Mouse (Mus musculus): ENCODE data around the gene Grm7.

The Grm7 gene

GRCm38 (mm10) chr6:110645411-110646361 lies at the start of gene Grm7:
TSS of gene Grm7 (plus strand) at chr6:110645581.
- Histone ChIP-seq H3K27me3 (ENCODE audit: insufficient read depth, low read length) (peaks cover 68% of the 10 kb centered on the region), H3K4me1 (replicated peaks; ENCODE audit: low read depth, low read length) (peaks cover 8% of the 10 kb centered on the region), H3K36me3 (ENCODE audit: insufficient read depth, low read length) (no peaks in the 10 kb centered on the region), H3K9me3 (ENCODE audit: low read length) (no peaks in the 10 kb centered on the region), H3K4me3 (replicated peaks; ENCODE audit: low read length) (peak within 1 kb of the TSS; percentile 81)
- TF ChIP-seq POU5F1 (IDR thresholded peaks at IDR 0.05; ENCODE audit: borderline replicate concordance, low read length) (no peak), CTCF (conservative IDR thresholded peaks at IDR 0.05; ENCODE audit: low read length) (no peak), NANOG (IDR thresholded peaks at IDR 0.05; ENCODE audit: borderline replicate concordance, low read length) (no peak)

DNA sequence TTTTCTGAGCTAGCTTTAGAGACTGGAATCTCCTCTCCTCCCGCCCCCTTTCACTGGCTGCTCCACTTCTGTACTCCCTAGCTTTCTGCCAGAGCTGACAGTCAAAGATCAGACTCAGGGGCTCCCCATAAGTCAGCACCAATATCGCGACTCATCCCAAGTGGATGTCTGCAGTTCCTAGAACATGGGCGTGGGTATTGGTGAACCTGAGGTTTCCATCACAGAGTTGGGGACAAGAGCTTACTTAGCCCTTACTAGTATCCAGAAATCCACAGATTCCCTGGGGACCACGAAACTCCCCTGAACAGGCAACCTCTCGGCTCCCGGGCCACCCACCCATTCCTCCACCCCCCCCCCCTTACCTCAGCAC lies 355 bp upstream of the Grm7 start:
- Histone ChIP-seq H3K9me3 (ENCODE audit: low read length) (no peaks in the 10 kb centered on the region), H3K36me3 (ENCODE audit: insufficient read depth, low read length) (no peaks in the 10 kb centered on the region), H3K27me3 (ENCODE audit: insufficient read depth, low read length) (peaks cover 68% of the 10 kb centered on the region), H3K4me1 (replicated peaks; ENCODE audit: low read depth, low read length) (peaks cover 8% of the 10 kb centered on the region), H3K4me3 (replicated peaks; ENCODE audit: low read length) (peak overlapping the region; percentile 81)
- no peak for TF ChIP-seq NANOG (IDR thresholded peaks at IDR 0.05; ENCODE audit: borderline replicate concordance, low read length)
- TF ChIP-seq POU5F1 (IDR thresholded peaks at IDR 0.05; ENCODE audit: borderline replicate concordance, low read length), result no peak
- no peak for TF ChIP-seq CTCF (conservative IDR thresholded peaks at IDR 0.05; ENCODE audit: low read length)

- TF ChIP-seq POU5F1 (IDR thresholded peaks at IDR 0.05; ENCODE audit: borderline replicate concordance, low read length), result no peak
- no peak for TF ChIP-seq NANOG (IDR thresholded peaks at IDR 0.05; ENCODE audit: borderline replicate concordance, low read length)
- TF ChIP-seq CTCF (conservative IDR thresholded peaks at IDR 0.05; ENCODE audit: low read length), result no peak
- Histone ChIP-seq H3K27me3 (ENCODE audit: insufficient read depth, low read length) (peaks cover 68% of the 10 kb centered on the region), H3K4me3 (replicated peaks; ENCODE audit: low read length) (no peak overlapping the region), H3K4me1 (replicated peaks; ENCODE audit: low read depth, low read length) (peaks cover 8% of the 10 kb centered on the region), H3K36me3 (ENCODE audit: insufficient read depth, low read length) (no peaks in the 10 kb centered on the region), H3K9me3 (ENCODE audit: low read length) (no peaks in the 10 kb centered on the region)
Measured at GRCm38 (mm10) chr6:110646901-110647300, 1.5 kb downstream of the Grm7 start.

DNA sequence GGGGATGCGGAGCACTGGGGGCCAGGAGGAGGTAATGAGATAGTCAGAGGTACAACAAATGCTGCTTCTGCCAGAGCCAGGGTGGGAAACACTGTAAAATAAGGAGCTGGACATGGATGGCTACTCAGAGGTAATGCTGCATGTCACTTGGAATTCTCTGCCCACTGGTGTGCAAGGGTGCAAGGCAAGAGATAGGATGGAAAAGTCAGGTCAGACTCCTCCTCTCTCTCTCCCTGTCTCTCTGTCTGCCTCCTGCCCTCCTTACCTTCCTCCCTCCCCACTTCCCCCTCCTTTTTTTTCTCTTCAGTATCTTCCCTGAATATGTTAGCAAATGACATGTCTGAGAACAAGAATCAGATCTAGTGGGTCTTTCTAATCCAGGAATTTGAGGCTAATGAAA lies 3.8 kb downstream of the Grm7 start:
- no peak for TF ChIP-seq CTCF (conservative IDR thresholded peaks at IDR 0.05; ENCODE audit: low read length)
- no peak for TF ChIP-seq NANOG (IDR thresholded peaks at IDR 0.05; ENCODE audit: borderline replicate concordance, low read length)
- TF ChIP-seq POU5F1 (IDR thresholded peaks at IDR 0.05; ENCODE audit: borderline replicate concordance, low read length), result no peak
- no peak overlapping the region for H3K4me3 ChIP-seq (replicated peaks; ENCODE audit: low read length)
- peaks cover 49% of the 10 kb centered on the region for H3K27me3 ChIP-seq (ENCODE audit: insufficient read depth, low read length)
- peaks cover 8% of the 10 kb centered on the region for H3K4me1 ChIP-seq (replicated peaks; ENCODE audit: low read depth, low read length)
- H3K9me3 ChIP-seq (ENCODE audit: low read length), result no peaks in the 10 kb centered on the region
- H3K36me3 ChIP-seq (ENCODE audit: insufficient read depth, low read length), result no peaks in the 10 kb centered on the region

DNA sequence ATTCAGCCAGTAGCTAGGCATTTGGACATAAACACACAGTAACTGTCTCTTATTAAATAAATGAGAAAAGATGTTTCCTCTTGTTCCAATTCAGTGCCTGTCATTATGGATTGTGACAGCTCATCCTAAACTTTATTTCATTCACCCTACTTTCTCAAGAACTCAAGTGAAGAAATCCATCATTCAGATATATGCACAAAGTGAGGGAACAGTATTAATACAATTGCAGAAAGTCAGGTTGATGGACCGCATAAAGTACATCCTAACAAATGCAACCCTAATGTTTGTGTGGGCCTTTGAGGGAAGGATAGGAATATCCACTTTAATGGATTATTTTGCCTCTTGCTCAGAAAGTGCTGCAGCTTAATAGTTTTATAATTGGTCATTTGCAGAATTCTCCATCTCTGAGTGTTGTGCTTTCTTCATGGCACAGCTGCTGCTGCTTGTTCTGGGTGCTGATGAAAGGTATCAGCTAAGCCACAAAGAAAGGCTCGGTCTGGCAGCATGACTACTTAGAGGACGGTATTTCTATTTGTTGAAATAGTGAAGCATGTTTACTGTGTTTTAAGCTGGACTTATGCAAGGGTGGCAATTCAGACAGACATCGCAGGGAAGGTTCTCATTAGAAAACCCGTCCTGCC lies 8.1 kb downstream of the Grm7 start:
- Histone ChIP-seq H3K27me3 (ENCODE audit: insufficient read depth, low read length) (peaks cover 7% of the 10 kb centered on the region), H3K36me3 (ENCODE audit: insufficient read depth, low read length) (no peaks in the 10 kb centered on the region), H3K4me1 (replicated peaks; ENCODE audit: low read depth, low read length) (no peaks in the 10 kb centered on the region), H3K4me3 (replicated peaks; ENCODE audit: low read length) (no peak overlapping the region), H3K9me3 (ENCODE audit: low read length) (no peaks in the 10 kb centered on the region)
- TF ChIP-seq CTCF (conservative IDR thresholded peaks at IDR 0.05; ENCODE audit: low read length) (no peak), NANOG (IDR thresholded peaks at IDR 0.05; ENCODE audit: borderline replicate concordance, low read length) (no peak), POU5F1 (IDR thresholded peaks at IDR 0.05; ENCODE audit: borderline replicate concordance, low read length) (no peak)

- Histone ChIP-seq H3K27me3 (ENCODE audit: insufficient read depth, low read length) (no peaks in the 10 kb centered on the region), H3K4me3 (replicated peaks; ENCODE audit: low read length) (no peak overlapping the region), H3K36me3 (ENCODE audit: insufficient read depth, low read length) (no peaks in the 10 kb centered on the region), H3K9me3 (ENCODE audit: low read length) (no peaks in the 10 kb centered on the region), H3K4me1 (replicated peaks; ENCODE audit: low read depth, low read length) (no peaks in the 10 kb centered on the region)
- TF ChIP-seq NANOG (IDR thresholded peaks at IDR 0.05; ENCODE audit: borderline replicate concordance, low read length), result no peak
Measured at GRCm38 (mm10) chr6:110664436-110664835, 19.1 kb downstream of the Grm7 start.

- no peaks in the 10 kb centered on the region for H3K36me3 ChIP-seq (ENCODE audit: insufficient read depth, low read length)
- TF ChIP-seq NANOG (IDR thresholded peaks at IDR 0.05; ENCODE audit: borderline replicate concordance, low read length) (no peak), CTCF (conservative IDR thresholded peaks at IDR 0.05; ENCODE audit: low read length) (no peak), POU5F1 (IDR thresholded peaks at IDR 0.05; ENCODE audit: borderline replicate concordance, low read length) (no peak)
- no peaks in the 10 kb centered on the region for H3K9me3 ChIP-seq (ENCODE audit: low read length)
- no peaks in the 10 kb centered on the region for H3K4me1 ChIP-seq (replicated peaks; ENCODE audit: low read depth, low read length)
- no peak overlapping the region for H3K4me3 ChIP-seq (replicated peaks; ENCODE audit: low read length)
- H3K27me3 ChIP-seq (ENCODE audit: insufficient read depth, low read length), result no peaks in the 10 kb centered on the region
Measured at GRCm38 (mm10) chr6:110668447-110668846, 23.1 kb downstream of the Grm7 start.

DNA sequence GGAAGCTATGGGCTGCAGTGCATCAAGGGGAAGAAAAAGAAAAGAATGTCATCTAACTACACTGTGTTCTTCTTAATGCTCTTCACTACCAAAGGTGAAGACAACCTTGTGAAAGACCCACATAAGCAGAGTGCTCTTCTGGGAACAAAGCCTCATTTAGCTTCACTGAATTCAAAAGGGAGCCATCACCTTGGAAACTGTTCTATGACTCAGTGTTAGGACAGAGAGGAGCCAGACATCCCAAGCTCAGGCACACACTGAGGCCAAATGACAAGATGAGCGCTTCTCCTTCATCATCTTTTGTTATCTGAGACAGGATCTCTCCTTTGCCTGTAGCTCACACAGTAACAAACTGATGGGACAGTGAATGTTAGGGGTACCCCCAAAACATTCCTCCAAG lies 45.6 kb downstream of the Grm7 start:
- no peaks in the 10 kb centered on the region for H3K36me3 ChIP-seq (ENCODE audit: insufficient read depth, low read length)
- H3K4me1 ChIP-seq (replicated peaks; ENCODE audit: low read depth, low read length), result no peaks in the 10 kb centered on the region
- no peaks in the 10 kb centered on the region for H3K27me3 ChIP-seq (ENCODE audit: insufficient read depth, low read length)
- TF ChIP-seq CTCF (conservative IDR thresholded peaks at IDR 0.05; ENCODE audit: low read length) (no peak), NANOG (IDR thresholded peaks at IDR 0.05; ENCODE audit: borderline replicate concordance, low read length) (no peak), POU5F1 (IDR thresholded peaks at IDR 0.05; ENCODE audit: borderline replicate concordance, low read length) (no peak)
- no peaks in the 10 kb centered on the region for H3K9me3 ChIP-seq (ENCODE audit: low read length)
- no peak overlapping the region for H3K4me3 ChIP-seq (replicated peaks; ENCODE audit: low read length)
